Mouse (Mus musculus) frontal cortex, postnatal 10 days (tissue): ENCODE results near the gene Slitrk5.
"Not testable (repeated sequence)": the region's sequence is repeated elsewhere in the genome, so short reads cannot be mapped to it uniquely, and the experiment has no call there.

Experiments
- DNase-seq, 2 experiments: peaks; one replicate each; pipeline ENCODE4 v3.0.0; 2022; ENCODE audit warnings: low spot score in 2 of 2, mixed read lengths in 1 of 2

Gene Slitrk5

GRCm38 (mm10) chr14:111674664-111675147 lies at the start of gene Slitrk5:
Gene Slitrk5, plus strand, starts transcription at chr14:111675097.
- DNase-seq, result peak; percentile 88 to 92

GRCm38 (mm10) chr14:111672942-111673341 lies 2.0 kb upstream of the Slitrk5 start:
- DNase-seq, result no peak

GRCm38 (mm10) chr14:111675211-111676165 lies 591 bp downstream of the Slitrk5 start:
- DNase-seq, result peak; percentile 61 to 68

GRCm38 (mm10) chr14:111676166-111676581 lies 1.3 kb downstream of the Slitrk5 start:
- DNase-seq, result peak in 1 of 2 experiments; percentile 52

GRCm38 (mm10) chr14:111676851-111677291 lies 2.0 kb downstream of the Slitrk5 start:
- peak; percentile 38 to 39 for DNase-seq

- peak in 1 of 2 experiments; percentile 11 for DNase-seq
Measured at GRCm38 (mm10) chr14:111677361-111678070, 2.6 kb downstream of the Slitrk5 start.

- DNase-seq, result no peak
Measured at GRCm38 (mm10) chr14:111680271-111680670, 5.4 kb downstream of the Slitrk5 start.

- peak; percentile 23 to 39 for DNase-seq
Measured at GRCm38 (mm10) chr14:111681092-111681708, 6.3 kb downstream of the Slitrk5 start.

- peak in 1 of 2 experiments; percentile 12 for DNase-seq
Measured at GRCm38 (mm10) chr14:111681773-111682172, 6.9 kb downstream of the Slitrk5 start.

GRCm38 (mm10) chr14:111683543-111683942 lies 8.6 kb downstream of the Slitrk5 start:
- no peak for DNase-seq

- DNase-seq, result not testable (repeated sequence)
Measured at GRCm38 (mm10) chr14:111690139-111690538, 15.2 kb downstream of the Slitrk5 start.

- no peak for DNase-seq
Measured at GRCm38 (mm10) chr14:111729833-111730232, 54.9 kb downstream of the Slitrk5 start.
